18 mouse cellular contexts compared by ENCODE assay signal in genomic region chr11:89922551-89922950, GRCm38 (mm10).
A peak's percentile ranks its signal among the peaks of the same experiment; 100 is the strongest.
DNase-seq lines count a peak whose midpoint lies in the region; ATAC-seq and TF ChIP-seq lines count a peak whose summit lies in the region.
"Had no signal": no experiment of that assay in that cellular context is flagged by ENCODE, and none has a peak within 500 bp of the region (broad histone marks: within the 10 kb centered on the region; RNA-seq: fewer than 3 reads in every experiment).

No protein-coding gene starts in this region.

- no peak overlapping the region for H3K9ac ChIP-seq in heart, adult 2 months (ENCODE audit: low read depth, low read length)
- H3K9ac ChIP-seq in heart, embryonic 11.5 days (ENCODE audit: low read depth, low read length): no peak overlapping the region
- no peak overlapping the region for H3K9ac ChIP-seq in lung, embryonic 14.5 days
- H3K9ac ChIP-seq: liver, postnatal 0 days had no signal

- no peaks in the 10 kb centered on the region for H3K9me3 ChIP-seq in heart, embryonic 11.5 days (replicated peaks; ENCODE audit: control insufficient read depth, low read length)
- no peaks in the 10 kb centered on the region for H3K9me3 ChIP-seq in lung, embryonic 14.5 days (ENCODE audit: low read depth, low read length)

- 36% methylated on average over 6 of the region's 6 CpGs for WGBS in heart, adult 2 months
- 34% methylated on average over 6 of the region's 6 CpGs for whole genome bisulfite sequencing in heart, embryonic 11.5 days (ENCODE audit: insufficient replicate concordance)
- WGBS in lung, embryonic 14.5 days: 55% methylated on average over 6 of the region's 6 CpGs

- DNase-seq in heart, adult 11 months: peak; percentile 60
- DNase-seq in heart, adult 2 months: no peak
- peak; percentile 20 for DNase-seq in heart, postnatal 4 days
- DNase-seq in lung, embryonic 14.5 days: peak; percentile 28
- no peak for DNase-seq in lung, postnatal 4 days
- no peak for DNase-seq in left cerebral cortex, postnatal 4 days
- DNase-seq: cerebellum, adult 2 months; kidney, adult 8-10 months; layer of hippocampus, postnatal 36 days; liver, postnatal 0 days; lung, postnatal 36 days; right cerebral cortex, postnatal 14 days; spleen, adult 18-20 months; thymus, postnatal 36 days had no signal

- H3K27ac ChIP-seq in heart, adult 2 months: no peak overlapping the region
- no peak overlapping the region for H3K27ac ChIP-seq in heart, embryonic 11.5 days (ENCODE audit: low read depth, low read length)
- no peak overlapping the region for H3K27ac ChIP-seq in lung, embryonic 14.5 days (ENCODE audit: low read depth)
- H3K27ac ChIP-seq: layer of hippocampus, adult 2 months had no signal

- TF ChIP-seq POLR2A in heart, adult 2 months (IDR thresholded peaks at IDR 0.05; ENCODE audit: insufficient read depth, low read depth, low read length): no peak

- no peak overlapping the region for H3K4me3 ChIP-seq in heart, adult 2 months
- H3K4me3 ChIP-seq in heart, embryonic 11.5 days (ENCODE audit: low read depth, low read length): no peak overlapping the region
- H3K4me3 ChIP-seq in lung, embryonic 14.5 days (ENCODE audit: low read depth, low read length): no peak overlapping the region
- H3K4me3 ChIP-seq: layer of hippocampus, adult 2 months had no signal

- no peak overlapping the region for H3K4me2 ChIP-seq in heart, embryonic 11.5 days
- H3K4me2 ChIP-seq in lung, embryonic 14.5 days: no peak overlapping the region

- no peaks in the 10 kb centered on the region for H3K36me3 ChIP-seq in heart, adult 2 months (ENCODE audit: control insufficient read depth, insufficient read depth, low read length)
- H3K36me3 ChIP-seq in heart, embryonic 11.5 days (ENCODE audit: control insufficient read depth, insufficient read depth, low read length): no peaks in the 10 kb centered on the region
- no peaks in the 10 kb centered on the region for H3K36me3 ChIP-seq in lung, embryonic 14.5 days (ENCODE audit: insufficient read depth)

- no peak for ATAC-seq in heart, embryonic 11.5 days (replicated peaks; ENCODE audit: insufficient number of reproducible peaks, low FRiP score, low TSS enrichment)
- ATAC-seq in lung, embryonic 14.5 days (ENCODE audit: insufficient read depth): no peak
- ATAC-seq: liver, postnatal 0 days; midbrain, embryonic 16.5 days had no signal

- no peak for TF ChIP-seq CTCF in heart, adult 2 months (IDR thresholded peaks at IDR 0.05)
- no peak for TF ChIP-seq CTCF in lung, embryonic 14.5 days (IDR thresholded peaks at IDR 0.05; ENCODE audit: low read depth)

- H3K4me1 ChIP-seq in heart, adult 2 months (ENCODE audit: control insufficient read depth, insufficient read depth, low read length): no peaks in the 10 kb centered on the region
- peaks cover 4% of the 10 kb centered on the region; the same call in 1 of the 2 replicates for H3K4me1 ChIP-seq in heart, embryonic 11.5 days (ENCODE audit: control insufficient read depth, insufficient read depth, low read length)
- H3K4me1 ChIP-seq in lung, embryonic 14.5 days (ENCODE audit: insufficient read depth): no peaks in the 10 kb centered on the region

- H3K27me3 ChIP-seq in heart, adult 2 months (ENCODE audit: control insufficient read depth, insufficient read depth, low read length): no peaks in the 10 kb centered on the region
- 0 out of 2 replicates have a peak, but pooled peaks cover 2% of the 10 kb centered on the region for H3K27me3 ChIP-seq in heart, embryonic 11.5 days (ENCODE audit: control insufficient read depth, insufficient read depth, low read length)
- H3K27me3 ChIP-seq in lung, embryonic 14.5 days (ENCODE audit: insufficient read depth, low read length): no peaks in the 10 kb centered on the region
- H3K27me3 ChIP-seq: CH12.LX had no signal

- no peak for TF ChIP-seq EP300 in heart, adult 2 months (IDR thresholded peaks at IDR 0.05; ENCODE audit: insufficient read depth, low read depth, low read length)

- intact Hi-C loops in heart, adult 2 months (cut with DNase I): no loop called here
- intact Hi-C loops in left cerebral cortex, postnatal 4 days (cut with DNase I): loop anchor here (10.0 kb wide), 2 partner anchors 618 to 758 kb away; partner anchors contain the start of gene Nog

- no peaks in the 10 kb centered on the region for H3K79me2 ChIP-seq in heart, adult 2 months (replicated peaks; ENCODE audit: control insufficient read depth, insufficient read depth, low read length)

Comparison
In these comparisons a context has a peak if more than half of its experiments do, and no peak if none do; other contexts are left out.
1. DNase-seq: peak in heart, adult 11 months (single experiment), heart, postnatal 4 days (single experiment) and lung, embryonic 14.5 days (single experiment); none in heart, adult 2 months (0 of 2), lung, postnatal 4 days (0 of 2) and left cerebral cortex, postnatal 4 days (single experiment).